19 mouse cellular contexts compared by ENCODE assay signal in genomic region chr6:86513296-86513695, GRCm38 (mm10).
"Had no signal": no experiment of that assay in that cellular context is flagged by ENCODE, and none has a peak within 500 bp of the region (broad histone marks: within the 10 kb centered on the region; RNA-seq: fewer than 3 reads in every experiment).

No protein-coding gene starts in this region.

- DNase-seq: kidney, adult 8-10 months; layer of hippocampus, adult 9-11 months; left cerebral cortex, postnatal 4 days; liver, postnatal 0 days; lung, embryonic 14.5 days; right cerebral cortex, postnatal 25 days; spleen, adult 18-20 months; thymus, adult 18-20 months; thymus, postnatal 36 days had no signal

- H3K4me2 ChIP-seq: limb, embryonic 12.5 days; limb, embryonic 15.5 days; liver, embryonic 11.5 days; lung, embryonic 14.5 days; midbrain, embryonic 13.5 days; neural tube, embryonic 12.5 days; neural tube, embryonic 15.5 days had no signal

- H3K4me1 ChIP-seq: limb, embryonic 12.5 days; limb, embryonic 15.5 days; midbrain, embryonic 13.5 days; neural tube, embryonic 12.5 days; neural tube, embryonic 15.5 days had no signal

- H3K27me3 ChIP-seq: limb, embryonic 12.5 days; limb, embryonic 15.5 days; midbrain, embryonic 13.5 days; neural tube, embryonic 12.5 days; neural tube, embryonic 15.5 days had no signal

- H3K36me3 ChIP-seq: limb, embryonic 12.5 days; limb, embryonic 15.5 days; midbrain, embryonic 13.5 days; neural tube, embryonic 12.5 days; neural tube, embryonic 15.5 days had no signal

- H3K27ac ChIP-seq: layer of hippocampus, adult 2 months; limb, embryonic 12.5 days; limb, embryonic 15.5 days; liver, embryonic 14.5 days; macrophage; midbrain, embryonic 13.5 days; neural tube, embryonic 12.5 days; neural tube, embryonic 15.5 days had no signal

- ATAC-seq: liver, postnatal 0 days; lung, postnatal 0 days; midbrain, embryonic 13.5 days had no signal

- H3K4me3 ChIP-seq: layer of hippocampus, adult 2 months; limb, embryonic 12.5 days; limb, embryonic 15.5 days; midbrain, embryonic 13.5 days; neural tube, embryonic 12.5 days; neural tube, embryonic 15.5 days had no signal

- H3K9me3 ChIP-seq: limb, embryonic 12.5 days; limb, embryonic 15.5 days; midbrain, embryonic 13.5 days; neural tube, embryonic 12.5 days; neural tube, embryonic 15.5 days had no signal

- H3K9ac ChIP-seq: limb, embryonic 12.5 days; limb, embryonic 15.5 days; liver, embryonic 14.5 days; liver, postnatal 0 days; lung, embryonic 14.5 days; midbrain, embryonic 13.5 days; neural tube, embryonic 12.5 days; neural tube, embryonic 15.5 days had no signal
